Mouse (Mus musculus) C3H10T1/2 (cell line): ENCODE measurements around the gene Cpb1. TPM values are rescaled to one million over a fixed set of nuclear protein-coding genes. Genes with fewer than 3 reads are reported as not detected.

ENCODE experiments used
- polyA plus RNA-seq, 2 experiments: library from polyadenylated mRNA; unstranded; fragments of >200 nt; fragmentation: generic; extraction: Trizol; gene quantifications; one replicate each; pipeline ENCODE4 v1.2.1; 2012; ENCODE audit warnings: missing spikeins in 2 of 2

Gene Cpb1
- under 1 TPM in 1 of 2 experiments, not detected in 1; 0.04 TPM for polyA plus RNA-seq

GRCm38 (mm10) chr3:20275633-20276032 lies at the start of gene Cpb1:
Gene Cpb1, minus strand, starts transcription at chr3:20275733.

GRCm38 (mm10) chr3:20242050-20242449 lies 33.5 kb downstream of the Cpb1 start, which contains the start of gene Cpa3:
Gene Cpa3, minus strand, starts transcription at chr3:20242181.

Other genes with a start within 250 kb of the Cpb1 start
- gene Hps3, start 240.4 kb downstream of the Cpb1 start, polyA plus RNA-seq = 1 to 10 TPM in 1 of 2 experiments, under 1 TPM in 1; 0.36 to 3.7 TPM
- gene Hltf, start 217.9 kb downstream of the Cpb1 start, polyA plus RNA-seq = 1 to 10 TPM in 1 of 2 experiments, under 1 TPM in 1; 0.23 to 2.3 TPM
- gene Gyg, start 120.4 kb downstream of the Cpb1 start, polyA plus RNA-seq = 10 to 100 TPM; 25.6 to 53.7 TPM
- gene Cpa3, start 33.6 kb downstream of the Cpb1 start, polyA plus RNA-seq = not detected
- not detected for gene Agtr1b, start 91.4 kb upstream of the Cpb1 start, polyA plus RNA-seq